Mouse (Mus musculus) liver, embryonic 14.5 days (tissue): ENCODE data around the gene B4galt3.

Experiments
- CTCF ChIP-seq: IDR thresholded peaks from 2 replicates; pipeline ENCODE4 v1.5.1; 2016; ENCODE audit warnings: antibody characterized with exemption, low read depth, control low read depth
- EP300 ChIP-seq: IDR thresholded peaks from 2 replicates; pipeline ENCODE4 v1.6.1; 2016; ENCODE audit warnings: antibody characterized with exemption, low read depth

- TF ChIP-seq EP300 (no peak), CTCF (no peak)
Measured at GRCm38 (mm10) chr1:171247916-171248315, 22.2 kb upstream of the B4galt3 start.
